Comparison of ENCODE assay signal across 7 mouse cellular contexts in the genomic region with DNA sequence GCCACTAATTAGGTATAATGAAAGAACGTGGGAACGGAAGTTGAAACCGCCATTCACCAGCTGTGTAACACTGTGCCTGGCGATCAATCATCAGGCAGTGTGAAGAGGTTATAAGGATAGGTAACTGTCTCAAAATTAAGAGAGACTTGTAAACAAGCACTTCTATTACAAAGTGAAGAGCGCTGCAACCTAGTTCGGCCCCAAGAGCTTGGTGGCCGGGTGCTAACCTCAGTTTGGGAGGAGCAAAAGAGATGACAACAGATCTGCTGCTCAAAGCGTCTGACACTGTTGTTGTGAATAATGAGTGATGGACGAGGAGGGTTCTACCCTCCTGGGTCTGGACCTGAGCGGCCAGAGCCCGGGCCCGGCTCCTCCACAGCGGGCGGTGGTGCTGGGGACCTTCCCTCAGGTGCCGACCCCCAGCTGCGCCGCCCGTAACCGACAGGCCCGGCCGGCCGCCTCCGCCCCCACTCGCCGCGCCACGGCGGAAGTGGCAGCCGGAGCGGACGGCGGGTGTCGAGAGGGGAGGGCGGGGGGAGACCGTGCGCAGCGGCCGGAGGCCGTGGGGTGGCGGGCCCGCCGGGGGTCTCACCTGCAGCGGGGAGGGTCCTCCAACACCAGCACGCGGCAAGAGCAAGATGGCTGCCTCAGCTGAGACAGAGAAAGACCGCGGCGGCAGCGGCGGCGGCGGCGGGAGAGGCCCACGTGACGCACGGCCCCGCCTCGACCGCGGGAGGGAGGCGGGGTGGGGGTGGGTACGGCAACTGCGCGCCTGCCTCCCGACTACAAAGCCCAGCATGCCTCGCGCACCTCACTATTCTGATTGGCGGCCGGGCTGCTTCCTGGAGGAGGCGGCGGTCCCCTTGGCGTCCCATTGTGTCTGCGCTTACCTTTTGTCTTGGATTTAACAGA. TPM values are rescaled to one million over a fixed set of nuclear protein-coding genes. Genes with fewer than 3 reads are reported as not detected.
DNase-seq lines count a peak whose midpoint lies in the region; ATAC-seq lines count a peak whose summit lies in the region.

A gene (minus strand): TSS at position 699 of the 912 bp plus-strand sequence.

- H3K9ac ChIP-seq in intestine, embryonic 16.5 days (ENCODE audit: low read depth, low read length) = peak within 1 kb of the TSS; percentile 97
- peak within 1 kb of the TSS; percentile 97 for H3K9ac ChIP-seq in midbrain, embryonic 11.5 days (ENCODE audit: low read length)

- H3K4me1 ChIP-seq in intestine, embryonic 16.5 days (ENCODE audit: control insufficient read depth, insufficient read depth, low read length) = peaks cover 23% of the 10 kb centered on the region
- H3K4me1 ChIP-seq in midbrain, embryonic 11.5 days (ENCODE audit: control insufficient read depth, insufficient read depth, low read length) = peaks cover 23% of the 10 kb centered on the region

- peak; percentile 94 for DNase-seq in adrenal gland, adult 2 months
- DNase-seq in embryo, embryonic 11.5 days (ENCODE audit: low read depth, low spot score) = peak; percentile 90
- DNase-seq in gastrocnemius, postnatal 4 days (ENCODE audit: low spot score in 2 of 2) = peak; percentile 77 to 89
- peak; percentile 87 to 90 for DNase-seq in left cerebral cortex, postnatal 36 days (ENCODE audit: low spot score in 2 of 2)
- peak; percentile 99 for DNase-seq in midbrain, embryonic 11.5 days (ENCODE audit: low spot score, missing footprints)
- peak; percentile 88 for DNase-seq in skeletal muscle tissue, adult 2 months (ENCODE audit: low read depth, low spot score)

- peak within 1 kb of the TSS; percentile 99 for H3K27ac ChIP-seq in intestine, embryonic 16.5 days (ENCODE audit: low read length)
- H3K27ac ChIP-seq in midbrain, embryonic 11.5 days (ENCODE audit: low read depth, low read length) = peak within 1 kb of the TSS; percentile 99

- intact Hi-C loops in left cerebral cortex, postnatal 36 days (cut with DNase I) = loop anchor here (2.0 kb wide), 1 partner anchor 52 kb away; a partner anchor contains a TSS

- H3K4me2 ChIP-seq in intestine, embryonic 16.5 days (ENCODE audit: low read depth, low read length) = peak within 1 kb of the TSS; percentile 68
- H3K4me2 ChIP-seq in midbrain, embryonic 11.5 days = peak within 1 kb of the TSS; percentile 83

- peak within 1 kb of the TSS; percentile 91 for H3K4me3 ChIP-seq in intestine, embryonic 16.5 days (ENCODE audit: low read length)
- H3K4me3 ChIP-seq in midbrain, embryonic 11.5 days (ENCODE audit: low read depth, low read length) = peak within 1 kb of the TSS; percentile 78

- WGBS in intestine, embryonic 16.5 days = under 1% methylated on average over 61 of the region's 73 CpGs
- under 1% methylated on average over 63 of the region's 73 CpGs for WGBS in midbrain, embryonic 11.5 days

- H3K9me3 ChIP-seq in intestine, embryonic 16.5 days (ENCODE audit: control insufficient read depth, low read length) = no peaks in the 10 kb centered on the region
- H3K9me3 ChIP-seq in midbrain, embryonic 11.5 days (ENCODE audit: control insufficient read depth, low read length) = no peaks in the 10 kb centered on the region

- no peaks in the 10 kb centered on the region for H3K27me3 ChIP-seq in intestine, embryonic 16.5 days (replicated peaks; ENCODE audit: control insufficient read depth, insufficient read depth, low read length)
- no peaks in the 10 kb centered on the region for H3K27me3 ChIP-seq in midbrain, embryonic 11.5 days (ENCODE audit: control insufficient read depth, insufficient read depth, low read length)

- peaks cover 3% of the 10 kb centered on the region; the same call in 1 of the 2 replicates for H3K36me3 ChIP-seq in intestine, embryonic 16.5 days (ENCODE audit: control insufficient read depth, insufficient read depth, low read length)
- peaks cover 6% of the 10 kb centered on the region; the same call in 1 of the 2 replicates for H3K36me3 ChIP-seq in midbrain, embryonic 11.5 days (ENCODE audit: control insufficient read depth, insufficient read depth, low read length)

- peak; percentile 94 for ATAC-seq in intestine, embryonic 16.5 days
- ATAC-seq in midbrain, embryonic 11.5 days (ENCODE audit: low FRiP score) = peak; percentile 95

RNA-seq across cellular contexts. Expression of the gene that starts here (rescaled TPM):
- total RNA-seq in adrenal gland, adult 2 months (2021) = 100 to 1,000 TPM; 124 to 146 TPM
- polyA plus RNA-seq in adrenal gland, adult 2 months (2012; rRNA removed) = 6.0 and 10.3 TPM in 2 replicates
- 10 to 100 TPM; 83.6 to 97.1 TPM for total RNA-seq in gastrocnemius, postnatal 4 days (2021)
- 113 and 115 TPM in 2 replicates for polyA plus RNA-seq in intestine, embryonic 16.5 days (2015; fragmentation: Nextera tagmentation; extraction: Ambion mirVana)
- 10 to 100 TPM; 87.3 to 92.0 TPM for total RNA-seq in left cerebral cortex, postnatal 36 days (2021)
- polyA plus RNA-seq in midbrain, embryonic 11.5 days (2014; fragmentation: Nextera tagmentation; extraction: Ambion mirVana) = 284 and 311 TPM in 2 replicates

Comparison
In these comparisons a context has a peak if more than half of its experiments do, and no peak if none do; other contexts are left out.
1. Peak in every context shown above with its lines: DNase-seq, ATAC-seq, H3K4me3 ChIP-seq and H3K27ac ChIP-seq.
2. RNA of the gene that starts here (polyA plus RNA-seq): 284 to 311 TPM in midbrain, embryonic 11.5 days and 113 to 115 TPM in intestine, embryonic 16.5 days; 6.0 to 10.3 TPM in adrenal gland, adult 2 months; every median in the first group is over 10 times any median in the second.